In genomic region chr3:56763896-56764295, GRCm38 (mm10) we compare ENCODE assay signal across 17 mouse cellular contexts.
DNase-seq lines count a peak whose midpoint lies in the region; ATAC-seq and TF ChIP-seq lines count a peak whose summit lies in the region.
"Had no signal": no experiment of that assay in that cellular context is flagged by ENCODE, and none has a peak within 500 bp of the region (broad histone marks: within the 10 kb centered on the region; RNA-seq: fewer than 3 reads in every experiment).

No protein-coding gene starts in this region.

- H3K9ac ChIP-seq in hindbrain, postnatal 0 days (replicated peaks; ENCODE audit: low read length), result no peak overlapping the region
- no peak overlapping the region for H3K9ac ChIP-seq in hindbrain, embryonic 11.5 days (ENCODE audit: low read depth, low read length)
- H3K9ac ChIP-seq: embryonic facial prominence, embryonic 12.5 days; forebrain, embryonic 15.5 days; heart, embryonic 13.5 days; hindbrain, embryonic 12.5 days had no signal

- 66% methylated on average over 6 of the region's 6 CpGs for WGBS in hindbrain, postnatal 0 days
- 78% methylated on average over 6 of the region's 6 CpGs for WGBS in hindbrain, embryonic 11.5 days

- peak; percentile 38 for DNase-seq in hindbrain, postnatal 0 days (ENCODE audit: low spot score)
- no peak for DNase-seq in hindbrain, embryonic 11.5 days (ENCODE audit: low spot score)
- peak; percentile 53 for DNase-seq in cerebellum, adult 9-10 months
- DNase-seq in cerebellum, postnatal 10 days, result peak; percentile 70 to 74
- DNase-seq in kidney, postnatal 14 days, result no peak
- DNase-seq in c-Kit-positive CD71-positive TER-119-positive erythroid progenitor cells, embryonic 14.5 days (ENCODE audit: low spot score), result no peak
- DNase-seq: adrenal gland, adult 2 months; adrenal gland, postnatal 36 days; gastrocnemius, postnatal 36 days; heart, adult 11 months; heart, postnatal 36 days; kidney, adult 11 months had no signal

- H3K27ac ChIP-seq in hindbrain, postnatal 0 days, result no peak overlapping the region
- no peak overlapping the region for H3K27ac ChIP-seq in hindbrain, embryonic 11.5 days (ENCODE audit: low read depth, low read length)
- H3K27ac ChIP-seq: embryonic facial prominence, embryonic 12.5 days; forebrain, embryonic 15.5 days; heart, embryonic 13.5 days; hindbrain, embryonic 12.5 days had no signal

- H3K36me3 ChIP-seq in hindbrain, postnatal 0 days (ENCODE audit: insufficient read depth, low read length), result no peaks in the 10 kb centered on the region
- H3K36me3 ChIP-seq in hindbrain, embryonic 11.5 days (ENCODE audit: control insufficient read depth, insufficient read depth, low read length), result no peaks in the 10 kb centered on the region
- H3K36me3 ChIP-seq: embryonic facial prominence, embryonic 12.5 days; forebrain, embryonic 15.5 days; heart, embryonic 13.5 days; hindbrain, embryonic 12.5 days had no signal

- no peak for ATAC-seq in hindbrain, postnatal 0 days
- ATAC-seq in hindbrain, embryonic 11.5 days (ENCODE audit: low FRiP score), result no peak
- ATAC-seq: forebrain, embryonic 15.5 days; hindbrain, embryonic 16.5 days had no signal

- H3K4me1 ChIP-seq in hindbrain, postnatal 0 days (ENCODE audit: insufficient read depth, low read length), result no peaks in the 10 kb centered on the region; the same call in 1 of the 2 replicates
- no peaks in the 10 kb centered on the region for H3K4me1 ChIP-seq in hindbrain, embryonic 11.5 days (replicated peaks; ENCODE audit: control insufficient read depth, insufficient read depth, low read length)
- H3K4me1 ChIP-seq: embryonic facial prominence, embryonic 12.5 days; forebrain, embryonic 15.5 days; heart, embryonic 13.5 days; hindbrain, embryonic 12.5 days had no signal

- no peak for TF ChIP-seq CTCF in hindbrain, postnatal 0 days (IDR thresholded peaks at IDR 0.05; ENCODE audit: low read depth)

- H3K4me2 ChIP-seq in hindbrain, postnatal 0 days (ENCODE audit: low read depth, low read length), result no peak overlapping the region
- H3K4me2 ChIP-seq in hindbrain, embryonic 11.5 days (replicated peaks; ENCODE audit: low read depth, low read length), result no peak overlapping the region
- H3K4me2 ChIP-seq: embryonic facial prominence, embryonic 12.5 days; forebrain, embryonic 15.5 days; heart, embryonic 13.5 days; hindbrain, embryonic 12.5 days had no signal

- no peaks in the 10 kb centered on the region for H3K27me3 ChIP-seq in hindbrain, postnatal 0 days (ENCODE audit: insufficient read depth, low read length)
- H3K27me3 ChIP-seq in hindbrain, embryonic 11.5 days (ENCODE audit: control insufficient read depth, insufficient read depth, low read length), result no peaks in the 10 kb centered on the region
- H3K27me3 ChIP-seq: embryonic facial prominence, embryonic 12.5 days; forebrain, embryonic 15.5 days; heart, embryonic 13.5 days; hindbrain, embryonic 12.5 days had no signal

- no peaks in the 10 kb centered on the region for H3K9me3 ChIP-seq in hindbrain, postnatal 0 days (ENCODE audit: low read length)
- H3K9me3 ChIP-seq in hindbrain, embryonic 11.5 days (ENCODE audit: control insufficient read depth, low read length), result no peaks in the 10 kb centered on the region
- H3K9me3 ChIP-seq: embryonic facial prominence, embryonic 12.5 days; forebrain, embryonic 15.5 days; heart, embryonic 13.5 days; hindbrain, embryonic 12.5 days had no signal

- no peak overlapping the region for H3K4me3 ChIP-seq in hindbrain, postnatal 0 days (ENCODE audit: low read length)
- H3K4me3 ChIP-seq in hindbrain, embryonic 11.5 days (ENCODE audit: low read depth, low read length), result no peak overlapping the region
- H3K4me3 ChIP-seq: embryonic facial prominence, embryonic 12.5 days; forebrain, embryonic 15.5 days; heart, embryonic 13.5 days; hindbrain, embryonic 12.5 days had no signal

Comparison
In these comparisons a context has a peak if more than half of its experiments do, and no peak if none do; other contexts are left out.
1. DNase-seq: peak in hindbrain, postnatal 0 days (single experiment), cerebellum, adult 9-10 months (single experiment) and cerebellum, postnatal 10 days (2 of 2); none in hindbrain, embryonic 11.5 days (single experiment), kidney, postnatal 14 days (single experiment) and c-Kit-positive CD71-positive TER-119-positive erythroid progenitor cells, embryonic 14.5 days (single experiment).